ENCODE assay signal across 8 mouse cellular contexts in genomic region chr3:30600717-30601116, GRCm38 (mm10). TPM values are rescaled to one million over a fixed set of nuclear protein-coding genes. Genes with fewer than 3 reads are reported as not detected.
A peak's percentile ranks its signal among the peaks of the same experiment; 100 is the strongest.
DNase-seq lines count a peak whose midpoint lies in the region; ATAC-seq and TF ChIP-seq lines count a peak whose summit lies in the region.

No protein-coding gene starts in this region.

- H3K27ac ChIP-seq in hindbrain, embryonic 10.5 days, result peak overlapping the region; percentile 69; the same call in 1 of the 2 replicates
- H3K27ac ChIP-seq in left cerebral cortex, adult 2 months, result peak overlapping the region; percentile 96
- no peak overlapping the region for H3K27ac ChIP-seq in macrophage
- peak overlapping the region; percentile 72 for H3K27ac ChIP-seq in stomach, embryonic 15.5 days

- WGBS in hindbrain, embryonic 10.5 days, result under 1% methylated on average over 14 of the region's 14 CpGs
- WGBS in macrophage (ENCODE audit: missing documents), result 2% methylated on average over 14 of the region's 14 CpGs
- WGBS in stomach, embryonic 15.5 days, result under 1% methylated on average over 14 of the region's 14 CpGs

- intact Hi-C loops in gastrocnemius, postnatal 36 days (cut with DNase I), result loop anchor here (10.0 kb wide), 1 partner anchor 194 kb away; the partner anchor contains the start of gene Sec62
- intact Hi-C loops in left cerebral cortex, adult 2 months (cut with DNase I), result loop anchor here (5.0 kb wide), 3 partner anchors 367 to 1793 kb away; partner anchors contain the start of genes Phc3 and Rpl22l1

- peaks cover 23% of the 10 kb centered on the region for H3K4me1 ChIP-seq in hindbrain, embryonic 10.5 days (replicated peaks)
- peaks cover 14% of the 10 kb centered on the region for H3K4me1 ChIP-seq in stomach, embryonic 15.5 days

- no peaks in the 10 kb centered on the region for H3K9me3 ChIP-seq in hindbrain, embryonic 10.5 days
- no peaks in the 10 kb centered on the region for H3K9me3 ChIP-seq in stomach, embryonic 15.5 days

- no peak for TF ChIP-seq CTCF in left cerebral cortex, adult 2 months (IDR thresholded peaks at IDR 0.05)

- H3K36me3 ChIP-seq in hindbrain, embryonic 10.5 days, result peaks cover 16% of the 10 kb centered on the region
- 0 out of 2 replicates have a peak, but pooled peaks cover 8% of the 10 kb centered on the region for H3K36me3 ChIP-seq in macrophage (ENCODE audit: inconsistent target)
- 0 out of 2 replicates have a peak, but pooled peaks cover 4% of the 10 kb centered on the region for H3K36me3 ChIP-seq in stomach, embryonic 15.5 days

- H3K4me2 ChIP-seq in stomach, embryonic 15.5 days, result peak overlapping the region; percentile 91

- H3K4me3 ChIP-seq in hindbrain, embryonic 10.5 days, result peak overlapping the region; percentile 69
- peak overlapping the region; percentile 95 for H3K4me3 ChIP-seq in left cerebral cortex, adult 2 months
- peak overlapping the region; percentile 70 for H3K4me3 ChIP-seq in macrophage (ENCODE audit: inconsistent target)
- peak overlapping the region; percentile 53 for H3K4me3 ChIP-seq in stomach, embryonic 15.5 days (replicated peaks)

- peaks cover 31% of the 10 kb centered on the region for H3K79me2 ChIP-seq in macrophage (ENCODE audit: inconsistent target)

- 0 out of 2 replicates have a peak, but pooled peaks have one; percentile 7 for ATAC-seq in erythroblast, adult 5-6 weeks (replicated peaks; ENCODE audit: low FRiP score, poor library complexity, severe bottlenecking)
- ATAC-seq in stomach, embryonic 15.5 days (ENCODE audit: insufficient read depth, low FRiP score, low read depth), result no peak

- peak; percentile 17 for DNase-seq in gastrocnemius, postnatal 10 days
- no peak for DNase-seq in gastrocnemius, postnatal 36 days
- DNase-seq in adrenal gland, postnatal 10 days, result peak; percentile 33
- DNase-seq in hindbrain, embryonic 10.5 days (ENCODE audit: low spot score), result peak; percentile 62
- peak; percentile 26 to 44 for DNase-seq in left cerebral cortex, adult 2 months (ENCODE audit: extremely low spot score in 1 of 2, low spot score in 2 of 2)

- H3K9ac ChIP-seq in stomach, embryonic 15.5 days, result peak overlapping the region; percentile 26; the same call in 1 of the 2 replicates

- H3K27me3 ChIP-seq in hindbrain, embryonic 10.5 days (ENCODE audit: insufficient read depth, poor library complexity, severe bottlenecking), result peaks cover 37% of the 10 kb centered on the region
- peaks cover 7% of the 10 kb centered on the region; the same call in 1 of the 2 replicates for H3K27me3 ChIP-seq in stomach, embryonic 15.5 days (replicated peaks)

RNA-seq across cellular contexts. Expression of gene Actrt3, which starts 1.0 kb away (rescaled TPM):
- total RNA-seq in gastrocnemius, postnatal 10 days (2021), result not detected
- not detected for total RNA-seq in gastrocnemius, postnatal 36 days (2021)
- not detected for total RNA-seq in adrenal gland, postnatal 10 days (2021)
- total RNA-seq in erythroblast, adult 5-6 weeks (2015; ENCODE audit: low replicate concordance), result 1.3 TPM in 1 of 2 replicates, not detected in the other
- total RNA-seq in erythroblast, adult 5-6 weeks (2017; ENCODE audit: low replicate concordance), result not detected in 2 replicates
- polyA plus RNA-seq in hindbrain, embryonic 10.5 days (2016; fragmentation: Nextera tagmentation; extraction: Ambion mirVana), result 0.14 TPM in 1 of 2 replicates, not detected in the other
- total RNA-seq in left cerebral cortex, adult 2 months (2021), result 1 to 10 TPM; 1.0 to 1.3 TPM
- not detected for total RNA-seq in macrophage (2018; cell fraction: chromatin; rRNA removed)
- total RNA-seq in macrophage (2018; cell fraction: cytosol; rRNA removed), result not detected
- total RNA-seq in macrophage (2018; cell fraction: nucleus; rRNA removed), result not detected
- polyA plus RNA-seq in macrophage (2018), result not detected in 3 replicates
- 0.46 and 0.70 TPM in 2 replicates for polyA plus RNA-seq in stomach, embryonic 15.5 days (2015; fragmentation: Nextera tagmentation; extraction: Ambion mirVana)

RNA-seq across cellular contexts. Expression of gene Mynn, which starts 1.1 kb away (rescaled TPM):
- 10 to 100 TPM; 11.7 to 15.0 TPM for total RNA-seq in gastrocnemius, postnatal 10 days (2021)
- total RNA-seq in gastrocnemius, postnatal 36 days (2021), result 1 to 10 TPM; 7.0 to 8.3 TPM
- 10 to 100 TPM; 17.4 to 23.7 TPM for total RNA-seq in adrenal gland, postnatal 10 days (2021)
- total RNA-seq in erythroblast, adult 5-6 weeks (2015; ENCODE audit: low replicate concordance), result 15.7 and 22.3 TPM in 2 replicates
- total RNA-seq in erythroblast, adult 5-6 weeks (2017; ENCODE audit: low replicate concordance), result 37.1 and 41.4 TPM in 2 replicates
- polyA plus RNA-seq in hindbrain, embryonic 10.5 days (2016; fragmentation: Nextera tagmentation; extraction: Ambion mirVana), result 24.3 and 28.1 TPM in 2 replicates
- total RNA-seq in left cerebral cortex, adult 2 months (2021), result 10 to 100 TPM; 15.2 to 16.6 TPM
- total RNA-seq in macrophage (2018; cell fraction: chromatin; rRNA removed), result 10 to 100 TPM; 14.3 to 37.3 (median 22.7) TPM
- total RNA-seq in macrophage (2018; cell fraction: cytosol; rRNA removed), result 10 to 100 TPM in 22 of 26 experiments, 1 to 10 TPM in 4; 7.8 to 16.7 (median 12.8) TPM
- 10 to 100 TPM; 15.3 to 36.8 (median 23.4) TPM for total RNA-seq in macrophage (2018; cell fraction: nucleus; rRNA removed)
- polyA plus RNA-seq in macrophage (2018), result 9.8 to 10.6 TPM (median 9.9 TPM) in 3 replicates
- 23.8 and 25.8 TPM in 2 replicates for polyA plus RNA-seq in stomach, embryonic 15.5 days (2015; fragmentation: Nextera tagmentation; extraction: Ambion mirVana)

RNA-seq across cellular contexts. Expression of gene Lrriq4, which starts 43.6 kb away (rescaled TPM):
- not detected for total RNA-seq in gastrocnemius, postnatal 10 days (2021)
- total RNA-seq in gastrocnemius, postnatal 36 days (2021), result not detected
- not detected for total RNA-seq in adrenal gland, postnatal 10 days (2021)
- total RNA-seq in erythroblast, adult 5-6 weeks (2015; ENCODE audit: low replicate concordance), result not detected in 2 replicates
- not detected in 2 replicates for total RNA-seq in erythroblast, adult 5-6 weeks (2017; ENCODE audit: low replicate concordance)
- not detected in 2 replicates for polyA plus RNA-seq in hindbrain, embryonic 10.5 days (2016; fragmentation: Nextera tagmentation; extraction: Ambion mirVana)
- total RNA-seq in left cerebral cortex, adult 2 months (2021), result not detected
- total RNA-seq in macrophage (2018; cell fraction: chromatin; rRNA removed), result not detected
- total RNA-seq in macrophage (2018; cell fraction: cytosol; rRNA removed), result not detected
- total RNA-seq in macrophage (2018; cell fraction: nucleus; rRNA removed), result not detected
- not detected in 3 replicates for polyA plus RNA-seq in macrophage (2018)
- 0.06 TPM in 1 of 2 replicates, not detected in the other for polyA plus RNA-seq in stomach, embryonic 15.5 days (2015; fragmentation: Nextera tagmentation; extraction: Ambion mirVana)

RNA-seq across cellular contexts. Expression of gene Lrrc34, which starts 47.0 kb away (rescaled TPM):
- not detected for total RNA-seq in gastrocnemius, postnatal 10 days (2021)
- total RNA-seq in gastrocnemius, postnatal 36 days (2021), result not detected
- under 1 TPM in 1 of 2 experiments, not detected in 1; 0.15 TPM for total RNA-seq in adrenal gland, postnatal 10 days (2021)
- total RNA-seq in erythroblast, adult 5-6 weeks (2015; ENCODE audit: low replicate concordance), result not detected in 2 replicates
- not detected in 2 replicates for total RNA-seq in erythroblast, adult 5-6 weeks (2017; ENCODE audit: low replicate concordance)
- 3.6 and 4.0 TPM in 2 replicates for polyA plus RNA-seq in hindbrain, embryonic 10.5 days (2016; fragmentation: Nextera tagmentation; extraction: Ambion mirVana)
- total RNA-seq in left cerebral cortex, adult 2 months (2021), result not detected
- total RNA-seq in macrophage (2018; cell fraction: chromatin; rRNA removed), result not detected
- total RNA-seq in macrophage (2018; cell fraction: cytosol; rRNA removed), result not detected
- total RNA-seq in macrophage (2018; cell fraction: nucleus; rRNA removed), result not detected
- polyA plus RNA-seq in macrophage (2018), result not detected in 3 replicates
- 0.58 and 0.75 TPM in 2 replicates for polyA plus RNA-seq in stomach, embryonic 15.5 days (2015; fragmentation: Nextera tagmentation; extraction: Ambion mirVana)

RNA-seq across cellular contexts. Expression of gene Mecom, which starts 52.9 kb away (rescaled TPM):
- 10 to 100 TPM; 10.1 to 14.5 TPM for total RNA-seq in gastrocnemius, postnatal 10 days (2021)
- total RNA-seq in gastrocnemius, postnatal 36 days (2021), result 1 to 10 TPM; 4.9 to 7.0 TPM
- total RNA-seq in adrenal gland, postnatal 10 days (2021), result 10 to 100 TPM; 14.9 to 20.3 TPM
- total RNA-seq in erythroblast, adult 5-6 weeks (2015; ENCODE audit: low replicate concordance), result 0.58 and 1.0 TPM in 2 replicates
- total RNA-seq in erythroblast, adult 5-6 weeks (2017; ENCODE audit: low replicate concordance), result 0.84 TPM in 1 of 2 replicates, not detected in the other
- polyA plus RNA-seq in hindbrain, embryonic 10.5 days (2016; fragmentation: Nextera tagmentation; extraction: Ambion mirVana), result 25.8 and 26.7 TPM in 2 replicates
- 1 to 10 TPM; 2.1 to 4.1 TPM for total RNA-seq in left cerebral cortex, adult 2 months (2021)
- 1 to 10 TPM in 1 of 26 experiments, under 1 TPM in 2, not detected in 23; 0.12 to 3.5 (median 0.37) TPM for total RNA-seq in macrophage (2018; cell fraction: chromatin; rRNA removed)
- not detected for total RNA-seq in macrophage (2018; cell fraction: cytosol; rRNA removed)
- total RNA-seq in macrophage (2018; cell fraction: nucleus; rRNA removed), result not detected
- polyA plus RNA-seq in macrophage (2018), result not detected in 3 replicates
- 46.4 and 53.0 TPM in 2 replicates for polyA plus RNA-seq in stomach, embryonic 15.5 days (2015; fragmentation: Nextera tagmentation; extraction: Ambion mirVana)

Comparison
In these comparisons a context has a peak if more than half of its experiments do, and no peak if none do; other contexts are left out.
1. DNase-seq: peak in gastrocnemius, postnatal 10 days (single experiment), adrenal gland, postnatal 10 days (single experiment), hindbrain, embryonic 10.5 days (single experiment) and left cerebral cortex, adult 2 months (2 of 2); none in gastrocnemius, postnatal 36 days (0 of 2).
2. Peak in every context shown above with its lines, with median percentiles within 50 percentile points of each other: H3K4me3 ChIP-seq.